Mouse (Mus musculus): ENCODE data around the gene Rhox3c. TPM values are rescaled to one million over a fixed set of nuclear protein-coding genes. Genes with fewer than 3 reads are reported as not detected.
"Not testable (repeated sequence)": the region's sequence is repeated elsewhere in the genome, so short reads cannot be mapped to it uniquely, and the experiment has no call there.

The Rhox3c gene
- polyA plus RNA-seq (2015; fragmentation: Nextera tagmentation; extraction: Ambion mirVana) = not detected in 2 replicates

DNA sequence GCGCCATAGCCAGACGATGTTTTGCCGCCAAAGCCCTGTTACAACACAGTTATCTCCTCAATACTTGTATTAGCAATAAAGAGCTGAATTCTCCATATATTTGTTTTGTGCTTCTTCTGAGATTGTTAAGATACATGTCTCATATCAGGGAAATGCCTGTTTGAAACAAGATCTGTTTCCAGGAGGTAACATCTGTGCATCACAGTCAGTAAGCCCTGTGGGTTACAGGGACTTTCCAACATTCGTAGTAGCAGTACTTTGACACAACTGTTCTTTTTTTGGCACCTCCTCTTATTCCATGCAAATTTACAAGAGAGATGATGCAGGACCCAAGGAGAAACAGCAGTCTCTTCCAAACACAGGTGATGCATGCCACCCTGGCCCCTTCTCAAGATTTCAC, at the start of gene Rhox3c:
TSS of gene Rhox3c (plus strand) at position 301 of the 400 bp plus-strand sequence.
- ATAC-seq (replicated peaks; ENCODE audit: low FRiP score, low read depth); H3K27ac ChIP-seq; DNase-seq (ENCODE audit: low spot score); H3K4me2 ChIP-seq (ENCODE audit: low read length); H3K4me3 ChIP-seq (replicated peaks; ENCODE audit: low read depth, low read length); H3K36me3 ChIP-seq (ENCODE audit: insufficient read depth, low read length); H3K9me3 ChIP-seq (replicated peaks; ENCODE audit: low read length); H3K9ac ChIP-seq (ENCODE audit: low read depth, low read length); H3K4me1 ChIP-seq (replicated peaks; ENCODE audit: insufficient read depth, low read length); H3K27me3 ChIP-seq (ENCODE audit: insufficient read depth, low read length): not testable (repeated sequence)
- WGBS = 93% methylated on average over 3 of the region's 4 CpGs

DNA sequence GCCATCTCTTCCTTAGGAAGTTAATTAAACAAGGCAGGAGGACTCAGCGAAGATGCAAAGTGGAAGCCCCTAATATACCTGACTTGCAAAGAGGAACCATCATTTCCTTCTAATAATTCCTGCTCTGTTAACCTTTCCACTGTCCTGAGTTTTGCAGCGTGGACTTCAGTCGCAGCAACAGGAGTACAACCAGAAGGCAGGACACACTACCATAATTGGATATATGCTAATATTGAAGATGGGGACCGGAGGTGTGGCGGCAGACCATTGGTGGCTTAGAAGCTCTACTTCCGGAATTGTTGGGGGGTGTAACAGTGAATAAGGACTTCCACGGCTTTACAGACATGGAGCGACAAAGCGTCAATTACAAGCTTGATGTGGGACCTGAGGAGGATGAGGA, 46.6 kb upstream of the Rhox3c start, which contains the start of gene Rhox2b:
TSS of gene Rhox2b (plus strand) at position 301 of the 400 bp plus-strand sequence.
- H3K4me2 ChIP-seq (ENCODE audit: low read length); H3K9ac ChIP-seq (ENCODE audit: low read depth, low read length); DNase-seq (ENCODE audit: low spot score); H3K9me3 ChIP-seq (replicated peaks; ENCODE audit: low read length); H3K4me1 ChIP-seq (replicated peaks; ENCODE audit: insufficient read depth, low read length); H3K27ac ChIP-seq; H3K27me3 ChIP-seq (ENCODE audit: insufficient read depth, low read length); H3K4me3 ChIP-seq (replicated peaks; ENCODE audit: low read depth, low read length); ATAC-seq (replicated peaks; ENCODE audit: low FRiP score, low read depth); H3K36me3 ChIP-seq (ENCODE audit: insufficient read depth, low read length): not testable (repeated sequence)
- WGBS = no CpG with 5 or more reads among the region's 9 CpGs

- not testable (repeated sequence) for DNase-seq (ENCODE audit: low spot score); H3K4me3 ChIP-seq (replicated peaks; ENCODE audit: low read depth, low read length); H3K9me3 ChIP-seq (replicated peaks; ENCODE audit: low read length); H3K9ac ChIP-seq (ENCODE audit: low read depth, low read length); H3K4me1 ChIP-seq (replicated peaks; ENCODE audit: insufficient read depth, low read length); ATAC-seq (replicated peaks; ENCODE audit: low FRiP score, low read depth); H3K27me3 ChIP-seq (ENCODE audit: insufficient read depth, low read length); H3K36me3 ChIP-seq (ENCODE audit: insufficient read depth, low read length); H3K27ac ChIP-seq; H3K4me2 ChIP-seq (ENCODE audit: low read length)
- 89% methylated on average over 14 of the region's 15 CpGs for WGBS
Observed at GRCm38 (mm10) chrX:37432194-37432593, 26.2 kb upstream of the Rhox3c start, which contains the start of gene Rhox4b. TSS of gene Rhox4b (plus strand) at chrX:37432494.

GRCm38 (mm10) chrX:37453380-37453779, 5.0 kb upstream of the Rhox3c start, which contains the start of gene Rhox2c:
TSS of gene Rhox2c (plus strand) at chrX:37453680.
- not testable (repeated sequence) for H3K27ac ChIP-seq; H3K4me3 ChIP-seq (replicated peaks; ENCODE audit: low read depth, low read length); H3K4me2 ChIP-seq (ENCODE audit: low read length); H3K9ac ChIP-seq (ENCODE audit: low read depth, low read length); H3K4me1 ChIP-seq (replicated peaks; ENCODE audit: insufficient read depth, low read length); H3K27me3 ChIP-seq (ENCODE audit: insufficient read depth, low read length); H3K9me3 ChIP-seq (replicated peaks; ENCODE audit: low read length); DNase-seq (ENCODE audit: low spot score); H3K36me3 ChIP-seq (ENCODE audit: insufficient read depth, low read length); ATAC-seq (replicated peaks; ENCODE audit: low FRiP score, low read depth)
- 93% methylated on average over 7 of the region's 10 CpGs for WGBS

DNA sequence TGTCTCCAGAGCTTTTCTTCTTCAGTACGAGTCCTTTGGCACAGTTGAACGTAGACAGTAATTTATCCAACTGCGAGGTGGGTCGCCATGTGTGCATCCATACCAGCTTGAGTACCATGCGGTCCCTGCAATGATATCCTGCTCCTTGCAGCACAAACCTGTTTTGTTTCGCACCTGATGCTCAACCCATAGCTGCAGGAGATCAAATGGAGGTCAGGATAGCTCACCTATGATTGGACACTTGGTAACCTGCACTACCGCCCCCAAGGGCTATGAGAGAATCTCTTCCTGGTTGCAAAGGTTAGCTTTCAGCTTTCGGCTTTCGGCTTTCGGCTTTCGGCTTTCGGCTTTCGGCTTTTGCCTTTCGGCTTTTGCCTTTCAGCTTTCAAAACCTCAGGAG, 21.7 kb downstream of the Rhox3c start, which contains the start of gene Rhox4c:
TSS of gene Rhox4c (plus strand) at position 301 of the 400 bp plus-strand sequence.
- H3K4me3 ChIP-seq (replicated peaks; ENCODE audit: low read depth, low read length); H3K9ac ChIP-seq (ENCODE audit: low read depth, low read length); DNase-seq (ENCODE audit: low spot score); H3K27ac ChIP-seq; H3K27me3 ChIP-seq (ENCODE audit: insufficient read depth, low read length); H3K9me3 ChIP-seq (replicated peaks; ENCODE audit: low read length); H3K36me3 ChIP-seq (ENCODE audit: insufficient read depth, low read length); H3K4me2 ChIP-seq (ENCODE audit: low read length); ATAC-seq (replicated peaks; ENCODE audit: low FRiP score, low read depth); H3K4me1 ChIP-seq (replicated peaks; ENCODE audit: insufficient read depth, low read length): not testable (repeated sequence)
- 91% methylated on average over 14 of the region's 14 CpGs for WGBS

GRCm38 (mm10) chrX:37514059-37514458, 55.7 kb downstream of the Rhox3c start, which contains the start of gene Rhox4d:
TSS of gene Rhox4d (plus strand) at chrX:37514359.
- not testable (repeated sequence) for H3K9ac ChIP-seq (ENCODE audit: low read depth, low read length); H3K27ac ChIP-seq; DNase-seq (ENCODE audit: low spot score); H3K36me3 ChIP-seq (ENCODE audit: insufficient read depth, low read length); H3K4me3 ChIP-seq (replicated peaks; ENCODE audit: low read depth, low read length); H3K4me2 ChIP-seq (ENCODE audit: low read length); ATAC-seq (replicated peaks; ENCODE audit: low FRiP score, low read depth); H3K4me1 ChIP-seq (replicated peaks; ENCODE audit: insufficient read depth, low read length); H3K9me3 ChIP-seq (replicated peaks; ENCODE audit: low read length); H3K27me3 ChIP-seq (ENCODE audit: insufficient read depth, low read length)
- WGBS = 96% methylated on average over 15 of the region's 18 CpGs

Other genes starting within 250 kb of the Rhox3c start
- gene Gm9, start 247.5 kb upstream of the Rhox3c start, polyA plus RNA-seq (2015; fragmentation: Nextera tagmentation; extraction: Ambion mirVana) = not detected in 2 replicates
- not detected in 2 replicates for gene Rhox1, start 236.3 kb upstream of the Rhox3c start, polyA plus RNA-seq (2015; fragmentation: Nextera tagmentation; extraction: Ambion mirVana)
- not detected in 2 replicates for gene Rhox2a, start 213.6 kb upstream of the Rhox3c start, polyA plus RNA-seq (2015; fragmentation: Nextera tagmentation; extraction: Ambion mirVana)
- not detected in 2 replicates for gene Rhox3a, start 208.7 kb upstream of the Rhox3c start, polyA plus RNA-seq (2015; fragmentation: Nextera tagmentation; extraction: Ambion mirVana)
- gene Rhox4a, start 193.2 kb upstream of the Rhox3c start, polyA plus RNA-seq (2015; fragmentation: Nextera tagmentation; extraction: Ambion mirVana) = not detected in 2 replicates
- gene Rhox3a2, start 78.6 kb upstream of the Rhox3c start, polyA plus RNA-seq (2015; fragmentation: Nextera tagmentation; extraction: Ambion mirVana) = not detected in 2 replicates
- not detected in 2 replicates for gene Rhox4a2, start 67.7 kb upstream of the Rhox3c start, polyA plus RNA-seq (2015; fragmentation: Nextera tagmentation; extraction: Ambion mirVana)
- not detected in 2 replicates for gene Rhox2b, start 46.5 kb upstream of the Rhox3c start, polyA plus RNA-seq (2015; fragmentation: Nextera tagmentation; extraction: Ambion mirVana)
- gene Rhox4b, start 26.1 kb upstream of the Rhox3c start, polyA plus RNA-seq (2015; fragmentation: Nextera tagmentation; extraction: Ambion mirVana) = not detected in 2 replicates
- not detected in 2 replicates for gene Rhox2c, start 4.9 kb upstream of the Rhox3c start, polyA plus RNA-seq (2015; fragmentation: Nextera tagmentation; extraction: Ambion mirVana)
- gene Rhox4c, start 21.8 kb downstream of the Rhox3c start, polyA plus RNA-seq (2015; fragmentation: Nextera tagmentation; extraction: Ambion mirVana) = not detected in 2 replicates
- not detected in 2 replicates for gene Rhox2d, start 34.8 kb downstream of the Rhox3c start, polyA plus RNA-seq (2015; fragmentation: Nextera tagmentation; extraction: Ambion mirVana)
- gene Rhox4d, start 55.8 kb downstream of the Rhox3c start, polyA plus RNA-seq (2015; fragmentation: Nextera tagmentation; extraction: Ambion mirVana) = not detected in 2 replicates
- not detected in 2 replicates for gene Rhox2e, start 71.9 kb downstream of the Rhox3c start, polyA plus RNA-seq (2015; fragmentation: Nextera tagmentation; extraction: Ambion mirVana)
- gene Rhox3e, start 83.4 kb downstream of the Rhox3c start, polyA plus RNA-seq (2015; fragmentation: Nextera tagmentation; extraction: Ambion mirVana) = not detected in 2 replicates
- not detected in 2 replicates for gene Rhox4e, start 98.8 kb downstream of the Rhox3c start, polyA plus RNA-seq (2015; fragmentation: Nextera tagmentation; extraction: Ambion mirVana)
- not detected in 2 replicates for gene Rhox2f, start 112.8 kb downstream of the Rhox3c start, polyA plus RNA-seq (2015; fragmentation: Nextera tagmentation; extraction: Ambion mirVana)
- not detected in 2 replicates for gene Rhox3f, start 122.4 kb downstream of the Rhox3c start, polyA plus RNA-seq (2015; fragmentation: Nextera tagmentation; extraction: Ambion mirVana)
- gene Rhox4f, start 149.1 kb downstream of the Rhox3c start, polyA plus RNA-seq (2015; fragmentation: Nextera tagmentation; extraction: Ambion mirVana) = not detected in 2 replicates
- not detected in 2 replicates for gene Rhox3g, start 170.0 kb downstream of the Rhox3c start, polyA plus RNA-seq (2015; fragmentation: Nextera tagmentation; extraction: Ambion mirVana)
- not detected in 2 replicates for gene Rhox2g, start 184.9 kb downstream of the Rhox3c start, polyA plus RNA-seq (2015; fragmentation: Nextera tagmentation; extraction: Ambion mirVana)
- gene Rhox4g, start 192.7 kb downstream of the Rhox3c start, polyA plus RNA-seq (2015; fragmentation: Nextera tagmentation; extraction: Ambion mirVana) = not detected in 2 replicates
- gene Rhox3h, start 210.2 kb downstream of the Rhox3c start, polyA plus RNA-seq (2015; fragmentation: Nextera tagmentation; extraction: Ambion mirVana) = not detected in 2 replicates
- gene Rhox2h, start 214.7 kb downstream of the Rhox3c start, polyA plus RNA-seq (2015; fragmentation: Nextera tagmentation; extraction: Ambion mirVana) = not detected in 2 replicates

All from kidney, postnatal 0 days (tissue).